Comparison of ENCODE assay signal across 12 mouse cellular contexts in the genomic region with DNA sequence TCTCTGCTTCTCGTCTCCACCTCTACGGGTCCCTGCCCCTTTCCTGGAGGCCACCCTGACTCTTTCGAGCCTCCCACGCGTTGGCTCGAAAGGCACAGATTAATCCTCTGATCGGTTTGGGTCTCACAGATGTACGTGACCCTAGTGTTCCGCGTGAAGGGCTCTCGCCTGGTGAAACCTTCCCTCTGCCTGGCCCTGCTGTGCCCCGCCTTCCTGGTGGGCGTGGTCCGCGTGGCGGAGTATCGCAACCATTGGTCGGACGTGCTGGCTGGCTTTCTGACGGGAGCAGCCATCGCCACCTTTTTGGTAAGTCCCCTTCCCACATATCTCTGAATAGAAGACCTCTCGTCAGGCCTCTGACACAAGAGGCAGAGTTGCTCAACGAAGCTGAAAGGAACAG. TPM values are rescaled to one million over a fixed set of nuclear protein-coding genes. Genes with fewer than 3 reads are reported as not detected.
DNase-seq lines count a peak whose midpoint lies in the region; ATAC-seq lines count a peak whose summit lies in the region.
"Had no signal": no experiment of that assay in that cellular context is flagged by ENCODE, and none has a peak within 500 bp of the region (broad histone marks: within the 10 kb centered on the region; RNA-seq: fewer than 3 reads in every experiment).

No protein-coding gene starts in this region.

- no peak overlapping the region for H3K4me3 ChIP-seq in kidney, embryonic 15.5 days (replicated peaks)

- H3K27ac ChIP-seq in kidney, embryonic 15.5 days, result no peak overlapping the region

- no peaks in the 10 kb centered on the region for H3K9me3 ChIP-seq in kidney, embryonic 15.5 days (replicated peaks)

- no peak overlapping the region for H3K9ac ChIP-seq in kidney, embryonic 15.5 days

- ATAC-seq in kidney, embryonic 15.5 days (replicated peaks; ENCODE audit: low FRiP score), result no peak
- no peak for ATAC-seq in activated CD4-positive, CD25-positive, alpha-beta regulatory T cell, adult 4 months
- ATAC-seq: Patski had no signal

- no peaks in the 10 kb centered on the region for H3K36me3 ChIP-seq in kidney, embryonic 15.5 days

- DNase-seq in adrenal gland, postnatal 14 days, result peak; percentile 43
- no peak for DNase-seq in adrenal gland, postnatal 10 days
- DNase-seq in kidney, adult 8-10 months, result no peak
- peak; percentile 46 for DNase-seq in thymus, postnatal 4 days
- no peak for DNase-seq in thymus, adult 18-20 months
- no peak for DNase-seq in urinary bladder, adult 18-20 months (ENCODE audit: low spot score in 2 of 2)
- DNase-seq: cerebellum, adult 9-10 months; midbrain, embryonic 14.5 days; thymus, postnatal 36 days had no signal

- peak overlapping the region; percentile 32 for H3K4me2 ChIP-seq in kidney, embryonic 15.5 days

- H3K4me1 ChIP-seq in kidney, embryonic 15.5 days, result peaks cover 19% of the 10 kb centered on the region

- WGBS in kidney, embryonic 15.5 days, result 13% methylated on average over 23 of the region's 23 CpGs

- peaks cover 18% of the 10 kb centered on the region for H3K27me3 ChIP-seq in kidney, embryonic 15.5 days
- H3K27me3 ChIP-seq: Patski had no signal

RNA-seq across cellular contexts. Expression of gene Plppr2, which starts 7.4 kb away (rescaled TPM):
- 25.5 and 31.0 TPM in 2 replicates for total RNA-seq in adrenal gland, postnatal 14 days (2021)
- 10 to 100 TPM; 21.9 to 22.3 TPM for total RNA-seq in adrenal gland, postnatal 10 days (2021)
- 7.9 and 11.3 TPM in 2 replicates for polyA plus RNA-seq in kidney, embryonic 15.5 days (2015; fragmentation: Nextera tagmentation; extraction: Ambion mirVana)
- under 1 TPM; 0.17 to 0.36 TPM for polyA plus RNA-seq in activated CD4-positive, CD25-positive, alpha-beta regulatory T cell, adult 4 months (2017; shearing (Covaris generic))

RNA-seq across cellular contexts. Expression of gene Swsap1, which starts 11.3 kb away (rescaled TPM):
- 13.1 and 13.7 TPM in 2 replicates for total RNA-seq in adrenal gland, postnatal 14 days (2021)
- 10 to 100 TPM; 11.9 to 15.1 TPM for total RNA-seq in adrenal gland, postnatal 10 days (2021)
- 7.9 and 12.6 TPM in 2 replicates for polyA plus RNA-seq in kidney, embryonic 15.5 days (2015; fragmentation: Nextera tagmentation; extraction: Ambion mirVana)
- polyA plus RNA-seq in activated CD4-positive, CD25-positive, alpha-beta regulatory T cell, adult 4 months (2017; shearing (Covaris generic)), result 1 to 10 TPM; 2.1 to 3.8 TPM

RNA-seq across cellular contexts. Expression of gene Tmem205, which starts 16.9 kb away (rescaled TPM):
- 203 and 258 TPM in 2 replicates for total RNA-seq in adrenal gland, postnatal 14 days (2021)
- 100 to 1,000 TPM; 182 to 187 TPM for total RNA-seq in adrenal gland, postnatal 10 days (2021)
- 59.2 and 61.0 TPM in 2 replicates for polyA plus RNA-seq in kidney, embryonic 15.5 days (2015; fragmentation: Nextera tagmentation; extraction: Ambion mirVana)
- 1 to 10 TPM; 2.6 to 4.7 TPM for polyA plus RNA-seq in activated CD4-positive, CD25-positive, alpha-beta regulatory T cell, adult 4 months (2017; shearing (Covaris generic))

RNA-seq across cellular contexts. Expression of gene Ccdc159, which starts 17.0 kb away (rescaled TPM):
- 6.5 and 8.5 TPM in 2 replicates for total RNA-seq in adrenal gland, postnatal 14 days (2021)
- total RNA-seq in adrenal gland, postnatal 10 days (2021), result 1 to 10 TPM; 5.6 to 8.8 TPM
- 5.5 and 5.9 TPM in 2 replicates for polyA plus RNA-seq in kidney, embryonic 15.5 days (2015; fragmentation: Nextera tagmentation; extraction: Ambion mirVana)
- polyA plus RNA-seq in activated CD4-positive, CD25-positive, alpha-beta regulatory T cell, adult 4 months (2017; shearing (Covaris generic)), result not detected

RNA-seq across cellular contexts. Expression of gene Epor, which starts 19.0 kb away (rescaled TPM):
- 3.8 and 4.1 TPM in 2 replicates for total RNA-seq in adrenal gland, postnatal 14 days (2021)
- 1 to 10 TPM; 7.0 to 9.1 TPM for total RNA-seq in adrenal gland, postnatal 10 days (2021)
- polyA plus RNA-seq in kidney, embryonic 15.5 days (2015; fragmentation: Nextera tagmentation; extraction: Ambion mirVana), result 12.1 and 15.2 TPM in 2 replicates
- polyA plus RNA-seq in activated CD4-positive, CD25-positive, alpha-beta regulatory T cell, adult 4 months (2017; shearing (Covaris generic)), result under 1 TPM in 1 of 2 experiments, not detected in 1; 0.36 TPM

Comparison
In these comparisons a context has a peak if more than half of its experiments do, and no peak if none do; other contexts are left out.
1. DNase-seq: peak in adrenal gland, postnatal 14 days (single experiment) and thymus, postnatal 4 days (single experiment); none in adrenal gland, postnatal 10 days (single experiment), kidney, adult 8-10 months (0 of 2), thymus, adult 18-20 months (0 of 2) and urinary bladder, adult 18-20 months (0 of 2).